Mouse (Mus musculus): ENCODE data around the gene Hspe1. TPM values are rescaled to one million over a fixed set of nuclear protein-coding genes. Genes with fewer than 3 reads are reported as not detected.
"Not testable (repeated sequence)": the region's sequence is repeated elsewhere in the genome, so short reads cannot be mapped to it uniquely, and the experiment has no call there.

The Hspe1 gene
- total RNA-seq, 2 experiments from 2014 or later, result 83.8 to 91.0 TPM

DNA sequence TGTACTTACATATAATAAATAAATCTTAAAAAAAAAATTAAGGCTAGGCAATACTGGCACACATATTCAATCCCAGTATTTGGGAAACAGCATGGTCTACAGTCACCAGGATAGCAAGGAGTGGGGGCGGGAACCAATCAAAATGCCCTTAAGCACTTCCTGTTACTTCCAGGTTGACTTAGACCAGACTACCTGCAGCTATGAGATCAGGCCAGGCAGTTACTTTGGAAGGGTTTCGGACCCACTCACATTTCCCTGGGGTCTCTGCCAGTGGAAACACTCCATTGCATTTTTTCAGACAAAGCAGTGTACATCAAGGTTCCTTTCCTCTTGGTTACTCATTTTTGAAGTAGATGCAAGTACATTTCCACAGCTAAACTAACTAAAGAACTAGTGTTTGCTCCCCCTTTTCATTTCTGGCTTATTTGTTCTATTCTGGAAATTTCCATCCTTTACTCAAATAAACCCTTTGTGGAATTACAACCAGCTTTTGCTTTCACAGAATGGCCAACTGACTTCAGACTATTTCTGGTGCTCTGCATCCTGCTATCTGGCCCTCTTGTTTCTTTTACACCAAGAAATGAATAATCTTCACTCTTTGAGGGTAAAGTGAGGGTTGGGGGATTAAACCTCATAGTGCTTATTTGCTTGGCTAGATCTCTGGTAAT, 10.9 kb upstream of the Hspe1 start:
- DNase-seq (ENCODE audit: low spot score in 2 of 2), result no peak
- intact Hi-C loops (cut with DNase I), result no loop called here

DNA sequence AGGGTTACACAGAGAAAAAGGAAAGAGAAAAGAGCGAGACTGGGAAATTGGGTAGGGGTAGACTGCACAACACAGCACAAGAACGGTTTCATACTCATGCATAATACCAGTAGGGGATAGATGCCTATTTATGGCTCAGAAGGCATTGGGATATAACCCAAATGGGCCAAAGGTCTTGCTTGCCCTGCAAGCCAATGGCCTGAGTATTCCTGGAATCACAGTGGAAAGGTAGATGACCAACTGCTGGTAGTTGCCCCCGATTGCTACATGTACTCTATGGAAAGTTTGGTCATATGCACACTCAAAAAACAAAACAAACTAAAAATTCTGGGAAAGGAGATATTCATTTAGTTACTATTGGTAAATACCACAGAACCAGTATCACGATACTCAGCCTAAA, 8.3 kb upstream of the Hspe1 start:
- intact Hi-C loops (cut with DNase I), result loop anchor here (5.0 kb wide), 1 partner anchor 77 kb away; no protein-coding TSS in a partner anchor
- DNase-seq (ENCODE audit: low spot score in 2 of 2), result no peak

DNA sequence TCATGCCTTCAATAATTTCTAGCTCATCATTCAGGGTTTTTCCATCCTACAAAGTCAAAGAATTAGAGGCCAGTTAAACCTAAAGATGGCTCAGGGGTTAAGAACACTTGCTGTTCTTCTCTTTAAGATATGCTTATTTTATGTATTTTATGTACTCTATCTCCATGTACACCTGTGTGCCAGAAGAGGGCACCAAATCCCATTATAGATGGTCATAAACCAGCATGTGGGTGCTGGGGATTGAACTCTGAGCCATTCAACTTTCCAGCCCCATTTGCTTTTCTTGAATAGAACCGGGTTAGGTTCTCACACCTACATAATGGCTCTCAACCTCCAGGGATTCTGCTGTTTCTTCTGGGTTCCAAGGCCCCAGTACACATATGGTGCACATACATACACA, 5.8 kb upstream of the Hspe1 start:
- intact Hi-C loops (cut with DNase I), result loop anchor here (5.0 kb wide), 1 partner anchor 80 kb away; no protein-coding TSS in a partner anchor
- DNase-seq (ENCODE audit: low spot score in 2 of 2), result no peak

DNA sequence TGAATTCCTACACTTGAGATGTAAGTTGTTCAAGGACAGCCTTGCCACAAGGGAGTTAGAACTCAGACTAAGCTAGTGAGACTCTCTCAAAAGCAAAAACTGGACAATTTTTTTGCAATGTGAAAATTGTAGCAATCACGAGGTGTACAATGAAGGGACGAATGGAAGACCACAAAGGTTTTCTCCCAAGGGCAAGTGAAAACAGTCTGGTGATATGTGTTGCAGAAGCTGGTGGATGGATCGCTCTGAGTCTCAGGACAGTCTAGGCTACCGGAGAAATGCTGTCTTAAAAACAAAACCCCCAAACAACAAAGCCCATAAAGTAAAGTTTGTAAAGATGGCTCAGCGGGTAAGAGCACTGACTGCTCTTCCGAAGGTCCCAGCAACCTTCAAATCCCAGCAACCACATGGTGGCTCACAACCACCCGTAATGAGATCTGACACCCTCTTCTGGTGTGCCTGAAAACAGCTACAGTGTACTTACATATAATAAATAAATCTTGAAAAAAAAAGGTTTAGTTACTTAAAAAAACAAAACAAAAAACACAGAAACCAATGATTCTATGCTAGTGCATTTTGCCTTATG, 2.1 kb upstream of the Hspe1 start:
- intact Hi-C loops (cut with DNase I), result no loop called here
- DNase-seq (ENCODE audit: low spot score in 2 of 2), result no peak

DNA sequence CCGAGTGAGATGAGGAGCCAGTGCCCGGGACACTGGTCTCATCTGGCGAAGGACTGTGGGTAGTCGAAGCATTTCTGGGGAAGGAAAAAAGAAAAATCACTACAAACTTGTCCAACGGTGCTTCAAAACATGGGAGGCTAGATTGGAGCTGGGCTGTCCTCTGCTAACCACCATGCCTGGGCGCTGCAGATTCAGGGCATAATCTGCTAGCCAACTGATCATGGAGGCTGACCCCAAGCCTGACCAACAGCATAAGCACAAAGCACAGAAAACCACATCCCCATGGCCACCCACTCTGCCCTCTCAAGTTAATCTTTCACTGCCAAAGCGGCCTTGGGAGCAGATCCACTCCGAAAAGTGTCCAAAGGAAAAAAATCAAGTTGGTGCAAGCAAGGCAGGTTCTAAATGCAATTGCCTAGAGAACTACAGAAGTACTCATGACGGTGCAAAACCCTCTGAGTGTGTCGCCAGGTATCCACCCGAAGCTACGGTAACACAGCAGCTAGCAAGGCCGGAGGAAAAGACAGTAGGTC, 998 bp upstream of the Hspe1 start:
- DNase-seq (ENCODE audit: low spot score in 2 of 2), result no peak
- intact Hi-C loops (cut with DNase I), result no loop called here

DNA sequence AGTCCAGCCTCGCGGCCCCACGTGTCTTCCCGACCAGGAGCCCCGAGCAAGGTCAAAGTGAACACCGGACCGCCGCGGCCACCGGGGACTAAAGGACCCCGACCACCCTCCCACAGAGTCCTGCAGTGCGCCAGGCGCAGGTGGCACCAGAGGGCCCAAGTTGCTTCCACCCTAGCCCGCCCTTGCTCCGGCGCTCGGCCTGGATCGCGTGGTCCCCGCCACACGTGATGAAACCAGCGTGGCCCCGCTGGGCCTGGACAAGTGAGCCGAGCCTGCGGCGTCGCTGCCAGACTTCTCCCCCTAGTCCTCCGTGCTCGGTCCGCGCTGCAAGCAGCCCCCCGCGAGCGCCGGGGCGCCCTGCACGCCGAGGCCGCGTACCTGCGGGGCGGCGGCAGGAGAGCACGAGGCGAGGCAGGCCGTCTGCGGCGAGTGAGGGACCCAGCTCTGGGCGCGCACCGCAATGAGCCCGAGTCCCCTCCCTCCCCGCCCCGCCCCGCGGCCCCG, 479 bp upstream of the Hspe1 start:
- peak in 1 of 2 experiments; percentile 75 for DNase-seq (ENCODE audit: low spot score in 2 of 2)
- intact Hi-C loops (cut with DNase I), result no loop called here

DNA sequence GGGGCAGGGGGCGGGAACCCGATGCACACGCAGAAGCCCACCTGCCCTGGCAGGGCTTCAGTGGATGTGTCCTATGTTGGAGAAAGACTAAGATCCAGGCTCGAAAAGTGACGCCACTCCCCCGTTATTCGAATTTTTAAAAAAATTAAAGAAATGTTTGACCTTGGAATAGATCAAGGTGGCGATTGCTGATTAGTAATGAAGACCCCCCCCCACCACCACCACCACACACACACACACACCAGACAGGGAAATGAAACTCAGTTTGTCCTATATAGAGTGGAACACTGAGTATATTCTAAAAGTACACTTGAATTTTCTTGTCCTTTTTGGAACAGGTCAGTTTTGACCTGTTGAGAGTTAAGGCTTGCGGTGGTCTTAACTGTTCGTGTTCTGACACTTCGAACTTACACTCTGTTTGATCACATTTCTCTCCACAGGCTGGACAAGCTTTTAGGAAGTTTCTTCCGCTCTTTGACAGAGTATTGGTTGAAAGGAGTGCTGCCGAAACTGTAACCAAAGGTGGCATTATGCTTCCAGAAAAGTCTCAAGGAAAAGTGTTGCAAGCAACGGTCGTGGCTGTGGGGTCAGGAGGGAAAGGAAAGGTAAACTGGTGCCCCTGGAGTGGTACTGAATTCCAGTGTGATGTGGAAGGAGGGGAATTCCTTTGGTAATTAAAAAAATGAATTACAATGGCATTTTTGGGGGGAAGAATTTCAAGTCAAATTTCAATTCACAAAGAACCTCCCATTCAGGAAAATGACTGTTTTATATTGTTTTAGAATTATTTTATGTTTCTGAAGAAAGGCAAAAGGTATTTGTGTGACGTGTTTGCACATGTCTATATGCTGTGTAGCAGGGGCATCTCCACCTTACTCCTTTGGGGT, 922 bp downstream of the Hspe1 start:
- intact Hi-C loops (cut with DNase I), result loop anchor here (2.0 kb wide), 1 partner anchor 42 kb away; the partner anchor contains the start of gene Mob4
- no peak for DNase-seq (ENCODE audit: low spot score in 2 of 2)

DNA sequence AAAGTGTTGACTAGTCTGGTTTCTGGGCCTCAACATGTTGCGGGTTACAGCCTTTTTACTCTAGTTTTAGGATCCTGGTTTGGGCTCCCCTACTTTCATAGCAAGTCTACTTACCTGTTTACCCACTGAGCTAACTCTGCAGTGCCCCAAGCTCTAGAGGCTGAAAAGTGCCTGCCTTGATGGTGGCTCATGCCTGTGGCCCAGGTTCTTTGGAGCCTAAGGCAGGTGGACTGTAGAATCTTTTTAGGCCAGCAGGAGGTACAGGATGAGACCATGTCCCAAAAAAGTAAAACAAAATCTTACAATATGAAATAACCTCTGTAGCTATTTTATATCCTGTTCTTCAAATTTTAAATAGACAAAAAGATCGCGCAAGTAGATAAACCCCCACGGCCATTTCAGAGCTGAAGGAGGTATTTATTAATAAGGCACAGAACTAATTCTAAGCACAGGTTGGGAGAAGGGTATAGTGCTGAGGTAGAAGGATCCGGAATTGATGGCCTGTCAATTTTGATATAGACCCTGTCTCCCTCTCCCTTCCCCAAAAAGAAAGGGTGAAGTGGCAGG, 1.6 kb downstream of the Hspe1 start:
- intact Hi-C loops (cut with DNase I), result loop anchor here (2.0 kb wide), 1 partner anchor 41 kb away; the partner anchor contains the start of gene Mob4
- no peak for DNase-seq (ENCODE audit: low spot score in 2 of 2)

DNA sequence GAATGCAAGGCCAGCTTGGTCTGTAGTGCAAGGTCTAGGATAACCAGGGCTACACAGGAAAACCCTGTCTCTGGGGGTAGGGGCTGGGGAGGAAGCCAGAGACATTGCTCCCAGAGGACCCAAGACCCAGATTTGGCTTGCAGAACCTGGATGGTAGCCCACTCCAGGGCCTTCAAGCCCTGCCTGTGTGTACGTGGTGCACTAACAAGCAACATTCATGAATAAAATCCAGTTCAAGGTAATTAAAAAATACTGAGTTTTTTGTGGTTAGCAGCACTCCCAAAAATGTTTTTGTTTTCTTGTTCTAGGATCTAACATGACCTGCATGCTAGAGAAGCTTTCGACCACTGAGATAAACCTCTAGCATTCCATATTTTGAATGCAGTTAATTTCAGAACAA, 4.1 kb downstream of the Hspe1 start:
- DNase-seq (ENCODE audit: low spot score in 2 of 2), result no peak
- intact Hi-C loops (cut with DNase I), result no loop called here

DNA sequence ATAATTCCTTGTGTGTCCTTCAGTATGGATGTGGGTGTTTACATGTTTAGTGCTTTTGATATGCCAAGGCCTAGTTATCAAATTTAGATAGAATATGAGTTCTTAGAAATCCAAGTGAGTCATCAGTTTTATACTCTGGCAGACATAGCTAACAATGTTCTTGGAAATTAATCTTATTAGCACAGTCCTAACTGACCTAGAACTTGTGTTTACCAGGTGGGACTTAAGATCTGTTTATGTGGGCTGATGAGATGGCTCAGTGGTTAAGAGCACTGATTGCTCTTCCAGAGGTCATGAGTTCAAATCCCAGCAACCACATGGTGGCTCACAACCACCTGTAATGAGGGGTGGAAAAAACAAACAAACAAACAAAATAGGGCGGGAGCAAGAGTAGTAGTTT, 4.5 kb downstream of the Hspe1 start:
- intact Hi-C loops (cut with DNase I), result no loop called here

DNA sequence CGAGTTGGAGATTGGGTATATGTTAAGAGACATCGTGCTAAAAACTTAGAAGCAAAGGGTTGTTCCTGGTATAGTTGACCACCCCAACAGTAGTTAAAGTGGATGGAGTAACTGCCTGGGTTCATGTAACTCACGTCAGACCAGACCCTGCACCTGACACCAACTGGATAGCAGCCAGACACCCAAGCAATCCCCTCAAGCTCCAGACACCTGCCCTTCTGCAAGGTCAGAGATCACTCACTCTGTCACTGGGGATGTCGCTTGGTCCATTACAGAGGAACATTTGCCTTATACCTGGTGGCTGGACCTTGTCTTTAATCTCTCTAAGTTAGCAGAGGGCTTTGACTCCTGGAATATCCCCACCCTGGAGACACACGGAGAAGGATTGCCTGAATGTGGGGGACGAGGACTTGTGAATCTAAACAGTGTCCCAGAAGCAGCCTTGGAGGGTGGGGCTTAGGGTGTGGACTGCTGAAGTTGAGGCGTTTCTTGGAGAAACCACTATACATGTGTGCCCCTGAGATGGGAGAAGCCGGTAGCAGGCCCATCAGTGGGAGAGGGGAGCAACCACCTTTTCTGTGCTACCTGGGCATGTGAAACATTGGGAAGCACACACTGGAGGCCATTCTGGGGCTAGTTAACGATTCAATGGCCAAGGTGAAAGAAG, 19.1 kb downstream of the Hspe1 start:
- DNase-seq (ENCODE audit: low spot score in 2 of 2), result no peak
- intact Hi-C loops (cut with DNase I), result no loop called here

More for the DNA sequence above, 4.5 kb downstream of the Hspe1 start:
- no peak for DNase-seq (ENCODE audit: low spot score in 2 of 2)

DNA sequence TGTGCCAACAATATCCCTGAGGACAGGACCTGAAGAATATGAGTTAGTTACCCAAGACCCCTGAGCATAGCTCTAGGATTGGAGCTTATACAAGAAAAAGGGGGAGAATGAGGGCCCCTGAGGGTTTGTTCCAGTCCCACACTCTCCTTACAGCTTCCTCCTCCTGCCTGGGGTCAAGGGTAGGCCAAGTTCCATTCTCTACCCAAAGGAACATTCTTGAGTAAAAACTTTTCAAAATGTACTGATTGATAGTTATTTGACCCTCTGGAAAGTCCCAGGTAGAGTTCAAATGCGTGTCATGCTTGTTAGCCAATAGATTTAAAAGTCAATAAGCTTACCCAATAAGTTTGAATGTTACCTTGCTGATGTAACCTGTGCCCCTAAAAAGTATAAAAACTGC, 19.7 kb downstream of the Hspe1 start:
- DNase-seq (ENCODE audit: low spot score in 2 of 2), result no peak
- intact Hi-C loops (cut with DNase I), result no loop called here

DNA sequence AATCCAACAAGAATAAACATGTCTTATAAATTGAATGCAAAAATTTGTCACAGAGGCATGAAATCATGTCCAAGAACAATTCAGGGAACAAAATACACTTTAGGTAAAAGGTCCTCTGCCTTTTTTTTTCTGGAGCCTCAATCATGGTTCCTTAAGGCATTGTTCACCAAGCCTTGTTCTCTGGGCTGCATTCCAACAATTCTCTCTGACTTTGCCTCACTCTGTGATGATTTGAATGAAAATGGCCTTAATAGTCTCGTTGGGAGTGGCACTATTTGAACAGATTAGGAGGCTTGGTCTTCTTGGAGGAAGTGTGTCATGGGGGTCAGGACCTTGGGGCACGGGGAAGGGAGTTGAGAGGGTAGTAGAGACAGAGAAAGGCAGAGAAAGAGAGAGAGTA, 20.5 kb downstream of the Hspe1 start:
- intact Hi-C loops (cut with DNase I), result no loop called here
- no peak for DNase-seq (ENCODE audit: low spot score in 2 of 2)

DNA sequence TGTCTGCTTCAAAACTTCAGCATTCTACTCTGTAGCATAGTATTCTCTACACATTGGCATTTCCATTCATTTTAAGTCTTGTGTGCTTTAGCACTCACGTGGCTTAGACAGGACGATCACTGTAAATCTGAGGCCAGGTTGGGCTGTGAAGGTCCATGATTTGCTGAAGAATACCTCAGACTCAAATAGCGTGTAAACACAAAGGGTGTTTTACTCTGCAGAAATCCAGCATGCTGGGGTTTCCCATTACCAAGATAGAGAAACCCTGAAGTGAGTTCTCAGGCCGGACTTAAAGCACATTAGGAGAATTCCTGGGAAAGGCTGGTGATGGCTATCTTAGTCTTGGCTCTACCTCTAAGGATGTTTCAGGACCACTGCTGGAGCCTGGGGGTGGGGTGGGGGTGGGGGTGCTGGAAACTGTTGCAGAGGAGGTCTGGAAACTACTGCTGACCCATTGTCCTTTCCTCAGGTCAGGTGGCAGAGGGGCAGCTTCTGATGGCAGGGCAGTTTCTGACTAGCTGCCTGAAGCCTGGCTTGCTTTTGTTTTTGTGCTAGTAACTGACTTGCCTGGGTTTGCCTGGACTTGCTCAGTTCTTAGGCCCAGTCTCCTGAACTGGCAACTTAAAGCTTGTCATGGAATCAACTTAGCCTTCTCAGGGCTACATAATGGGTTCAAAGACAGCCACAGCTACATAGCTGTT, 21.3 kb downstream of the Hspe1 start:
- intact Hi-C loops (cut with DNase I), result no loop called here
- no peak for DNase-seq (ENCODE audit: low spot score in 2 of 2)

DNA sequence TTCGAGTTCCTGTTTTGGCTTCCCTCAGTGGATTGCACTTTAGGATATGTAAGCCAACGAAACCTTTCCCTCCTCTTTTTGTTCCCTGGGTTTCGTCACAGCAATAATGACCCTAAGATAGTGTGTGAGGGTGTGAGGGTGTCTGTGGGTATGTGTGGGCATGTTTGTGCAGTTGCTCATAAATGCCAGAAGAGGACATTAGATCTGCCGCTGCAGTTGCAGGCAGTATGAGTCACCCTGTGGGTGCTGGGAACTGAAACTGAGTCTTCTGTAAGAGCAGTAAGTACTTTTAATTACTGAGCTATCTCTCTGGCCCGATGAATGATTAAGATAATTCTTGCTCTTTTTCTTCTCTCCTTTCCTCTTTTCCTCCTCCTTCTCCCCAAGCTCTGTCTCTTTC, 35.1 kb downstream of the Hspe1 start:
- intact Hi-C loops (cut with DNase I), result no loop called here

DNA sequence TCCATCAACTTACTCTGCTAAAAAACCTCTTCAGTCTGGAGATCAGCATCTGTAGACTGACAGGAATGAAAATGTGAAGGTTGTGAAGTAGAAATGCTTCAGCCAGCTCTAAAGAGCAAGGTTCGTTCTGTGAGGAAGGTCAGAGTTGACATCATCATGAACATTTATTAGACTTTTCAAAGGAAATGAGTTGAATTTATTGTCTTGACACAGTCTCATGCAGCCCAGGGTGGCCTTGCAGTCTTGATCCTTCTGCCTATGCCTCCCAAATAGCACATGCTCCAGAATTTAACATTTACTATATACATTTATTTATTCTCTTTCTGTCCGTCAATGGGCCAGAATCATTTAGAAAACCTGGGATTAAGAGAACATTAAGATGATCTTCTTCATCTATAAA, 35.6 kb downstream of the Hspe1 start:
- DNase-seq (ENCODE audit: low spot score in 2 of 2), result no peak
- intact Hi-C loops (cut with DNase I), result no loop called here

More for the DNA sequence above, 35.1 kb downstream of the Hspe1 start:
- no peak for DNase-seq (ENCODE audit: low spot score in 2 of 2)

DNA sequence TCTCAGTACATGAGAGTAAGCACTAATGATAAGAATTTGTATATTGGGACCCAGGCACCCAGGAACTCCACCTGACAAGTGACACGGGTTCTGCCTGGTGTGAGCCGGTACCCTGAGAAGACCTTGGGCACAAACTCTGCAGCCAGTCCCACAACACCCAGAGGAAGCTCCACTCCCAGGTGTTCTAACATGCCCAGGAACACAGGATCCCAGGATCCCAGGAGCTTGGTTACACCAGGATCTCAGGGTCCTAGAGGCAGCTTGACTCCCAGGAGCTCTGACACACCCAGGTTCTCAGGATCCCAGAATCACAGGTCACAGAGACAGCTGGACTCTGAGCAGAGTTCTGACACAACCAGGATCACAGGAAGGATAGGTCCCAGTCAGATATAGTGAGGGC, 36.2 kb downstream of the Hspe1 start:
- DNase-seq (ENCODE audit: low spot score in 2 of 2); intact Hi-C loops (cut with DNase I): not testable (repeated sequence)

DNA sequence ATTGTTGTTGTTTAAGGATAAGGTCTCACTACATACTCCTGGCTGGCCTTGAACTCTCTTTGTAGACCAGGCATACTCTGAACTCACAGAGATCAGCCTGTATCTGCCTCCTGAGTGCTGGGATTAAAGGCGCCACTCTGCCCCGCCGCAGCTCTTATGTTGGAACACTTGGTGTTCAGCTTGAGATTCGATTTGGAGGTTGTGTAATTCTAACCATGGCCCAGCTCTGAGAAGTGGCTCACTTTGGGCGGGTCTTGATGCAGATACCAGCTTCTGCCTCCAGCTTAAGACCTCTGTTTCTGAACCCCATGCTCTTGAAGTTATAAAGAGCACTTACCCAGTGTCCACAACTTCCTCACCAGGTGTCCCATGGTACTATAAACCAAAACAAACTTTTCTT, 41.8 kb downstream of the Hspe1 start:
- intact Hi-C loops (cut with DNase I), result loop anchor here (2.0 kb wide), 2 partner anchors 41 to 77 kb away; partner anchors contain the start of genes Coq10b, Hspd1 and Hspe1
- no peak for DNase-seq (ENCODE audit: low spot score in 2 of 2)
